Mouse (Mus musculus) CH12.LX (cell line): ENCODE measurements around the gene Asap2. TPM values are rescaled to one million over a fixed set of nuclear protein-coding genes. Genes with fewer than 3 reads are reported as not detected.

Experiments used
- DNase-seq: peaks from one replicate; pipeline ENCODE4 v3.0.0-alpha.2; 2013; ENCODE audit errors: extremely low read depth
- H3K27ac ChIP-seq: 2 replicates; pipeline ENCODE4 v1.5.1; 2012; ENCODE audit warnings: low read depth, mild to moderate bottlenecking, control low read depth, moderate library complexity; ENCODE audit not compliant: insufficient read depth
- H3K27me3 ChIP-seq: replicated peaks from 2 replicates; pipeline ENCODE3; 2012; ENCODE audit warnings: inconsistent platforms
- H3K36me3 ChIP-seq, 2 experiments: replicated peaks in 1 of 2; 2 replicates each; pipeline versions ENCODE3 to v1.6.1; 2012; ENCODE audit warnings: inconsistent platforms in 1 of 2, low read length in 1 of 2, mild to moderate bottlenecking in 1 of 2, mixed read lengths in 1 of 2, moderate library complexity in 1 of 2; ENCODE audit not compliant: control insufficient read depth in 1 of 2, insufficient read depth in 1 of 2
- H3K4me1 ChIP-seq, 2 experiments: 2 replicates each; pipeline ENCODE4 v1.6.1; 2012; ENCODE audit warnings: inconsistent platforms in 1 of 2, moderate library complexity in 1 of 2; ENCODE audit not compliant: insufficient read depth in 2 of 2, control insufficient read depth in 1 of 2
- H3K4me2 ChIP-seq: 2 replicates; pipeline ENCODE4 v1.6.1; 2012; ENCODE audit warnings: low read depth, mild to moderate bottlenecking, control low read depth; ENCODE audit not compliant: poor library complexity, insufficient read depth, severe bottlenecking
- H3K4me3 ChIP-seq, 3 experiments: fragments of 150-350 bp in 1 of 3; sonication (generic) in 1 of 3; replicated peaks in 1 of 3; 2 replicates each; pipeline versions ENCODE3 to v1.5.1; 2011 to 2012; ENCODE audit warnings: low read depth in 2 of 3, low read length in 2 of 3, mild to moderate bottlenecking in 2 of 3, moderate library complexity in 2 of 3, control low read depth in 1 of 3, improper control_type of control experiment in 1 of 3, inconsistent platforms in 1 of 3, mixed read lengths in 1 of 3; ENCODE audit not compliant: poor library complexity in 1 of 3
- H3K79me2 ChIP-seq: replicated peaks from 2 replicates; pipeline ENCODE4 v1.6.1; 2012; ENCODE audit warnings: mild to moderate bottlenecking, moderate library complexity; ENCODE audit not compliant: control insufficient read depth, poor library complexity, insufficient read depth, severe bottlenecking; ENCODE audit errors: extremely low read depth
- H3K9ac ChIP-seq: 2 replicates; pipeline ENCODE4 v1.6.1; 2012; ENCODE audit warnings: low read depth, mild to moderate bottlenecking, control low read depth, moderate library complexity; ENCODE audit not compliant: insufficient read depth
- H3K9me3 ChIP-seq: replicated peaks from 2 replicates; pipeline ENCODE3; 2012; ENCODE audit warnings: low read length, inconsistent platforms, mixed read lengths
- CHD1 ChIP-seq: IDR thresholded peaks from 2 replicates; pipeline ENCODE4 v1.6.1; 2012; ENCODE audit warnings: low read depth, low read length, improper control_type of control experiment, inconsistent platforms
- CHD2 ChIP-seq: IDR thresholded peaks from 2 replicates; pipeline ENCODE4 v1.6.1; 2011; ENCODE audit warnings: low read length, improper control_type of control experiment
- E2F4 ChIP-seq: IDR thresholded peaks from 2 replicates; pipeline ENCODE4 v1.6.1; 2011; ENCODE audit warnings: low read depth, low read length, improper control_type of control experiment; ENCODE audit not compliant: insufficient replicate concordance
- ELF1 ChIP-seq: IDR thresholded peaks from 2 replicates; pipeline ENCODE4 v1.6.1; 2014; ENCODE audit warnings: low read depth, mild to moderate bottlenecking, inconsistent platforms, low read length, improper control_type of control experiment
- IRF4 ChIP-seq: IDR thresholded peaks from 2 replicates; pipeline ENCODE4 v1.6.1; 2014; ENCODE audit warnings: low read depth, mild to moderate bottlenecking, inconsistent platforms, low read length, improper control_type of control experiment
- JUN ChIP-seq: IDR thresholded peaks from 2 replicates; pipeline ENCODE4 v1.6.1; 2011; ENCODE audit warnings: low read depth, mild to moderate bottlenecking, low read length, improper control_type of control experiment, moderate library complexity; ENCODE audit not compliant: insufficient read depth
- MAZ ChIP-seq: IDR thresholded peaks from 2 replicates; pipeline ENCODE4 v1.6.1; 2012; ENCODE audit warnings: low read depth, mild to moderate bottlenecking, inconsistent platforms, low read length, improper control_type of control experiment, moderate library complexity
- MEF2A ChIP-seq: IDR thresholded peaks from 2 replicates; pipeline ENCODE4 v1.6.1; 2014; ENCODE audit warnings: low read depth, mild to moderate bottlenecking, inconsistent platforms, low read length, improper control_type of control experiment, borderline replicate concordance
- MYC ChIP-seq: IDR thresholded peaks from 2 replicates; pipeline ENCODE4 v1.6.1; 2011; ENCODE audit warnings: low read depth, mild to moderate bottlenecking, improper control_type of control experiment, low read length
- NELFE ChIP-seq: IDR thresholded peaks from 2 replicates; pipeline ENCODE4 v1.6.1; 2011; ENCODE audit warnings: low read depth, low read length, improper control_type of control experiment
- POLR2A ChIP-seq: IDR thresholded peaks from 2 replicates; pipeline ENCODE4 v1.6.1; 2011; ENCODE audit warnings: low read depth, mild to moderate bottlenecking, improper control_type of control experiment, low read length
- SMC3 ChIP-seq: IDR thresholded peaks from 2 replicates; pipeline ENCODE4 v1.6.1; 2011; ENCODE audit warnings: low read depth, low read length, improper control_type of control experiment
- TBP ChIP-seq: conservative IDR thresholded peaks from 2 replicates; pipeline ENCODE4 v1.6.1; 2011; ENCODE audit warnings: low read depth, low read length, improper control_type of control experiment
- UBTF ChIP-seq: IDR thresholded peaks from 2 replicates; pipeline ENCODE4 v1.6.1; 2012; ENCODE audit warnings: low read depth, mild to moderate bottlenecking, inconsistent platforms, low read length, improper control_type of control experiment, moderate library complexity
- USF2 ChIP-seq: conservative IDR thresholded peaks from 2 replicates; pipeline ENCODE4 v1.6.1; 2011; ENCODE audit warnings: low read depth, low read length, improper control_type of control experiment
- ZC3H11A ChIP-seq: IDR thresholded peaks from 2 replicates; pipeline ENCODE4 v1.6.1; 2012; ENCODE audit warnings: low read depth, mild to moderate bottlenecking, inconsistent platforms, low read length, improper control_type of control experiment
- dilution Hi-C: fragments of 300-500 bp; cut with MboI; formaldehyde crosslinking; loops from 2 replicates; pipeline ENCODE4 v1.14.3; 2020; ENCODE audit warnings: low sequenced_read_pairs; ENCODE audit not compliant: extremely low pct_unique_long_range_greater_than_20kb, extremely low pct_ligation_motif_present
- in situ Hi-C: fragments of 300-500 bp; cut with MboI; formaldehyde crosslinking; loops from 3 replicates; pipeline ENCODE4 v1.14.3; 2019; ENCODE audit warnings: low sequenced_read_pairs, low pct_ligation_motif_present, low pct_unique_long_range_greater_than_20kb, mixed read lengths
- polyA plus RNA-seq: library from polyadenylated mRNA; unstranded; fragments of >175 nt; gene quantifications from 2 replicates; pipeline ENCODE4 v1.2.1, GENCODE M21; 2012; ENCODE audit warnings: low read depth; ENCODE audit not compliant: insufficient read length
- total RNA-seq, 2 experiments: library from RNA; depleted of rRNA; stranded (reverse); fragments of 300-350 nt in 1 of 2; fragments of >200 nt in 1 of 2; gene quantifications; 2 replicates each; pipeline ENCODE4 v1.2.3; 2012 to 2014

The Asap2 gene
- total and polyA plus RNA-seq, 3 experiments = 0.17 to 0.64 (median 0.17) TPM

GRCm38 (mm10) chr12:21305741-21306140, 315.5 kb downstream of the Asap2 start:
- Histone ChIP-seq H3K36me3 (peaks cover 79 to 95% of the 10 kb centered on the region in 2 experiments), H3K79me2 (no peaks in the 10 kb centered on the region; the same call in 1 of the 2 replicates), H3K9me3 (no peaks in the 10 kb centered on the region), H3K9ac (no peak overlapping the region), H3K4me2 (no peak overlapping the region), H3K27ac (no peak overlapping the region), H3K4me3 (no peak overlapping the region), H3K27me3 (no peaks in the 10 kb centered on the region), H3K4me1 (no peaks in the 10 kb centered on the region)
- TF ChIP-seq E2F4 = no peak
- DNase-seq = no peak
- in situ Hi-C loops (no loop called here), dilution Hi-C loops (no loop called here)

GRCm38 (mm10) chr12:21306721-21307120, 316.5 kb downstream of the Asap2 start:
- Histone ChIP-seq H3K79me2 (no peaks in the 10 kb centered on the region; the same call in 1 of the 2 replicates), H3K4me2 (no peak overlapping the region), H3K4me3 (no peak overlapping the region), H3K9me3 (no peaks in the 10 kb centered on the region), H3K27me3 (no peaks in the 10 kb centered on the region), H3K36me3 (peaks cover 78 to 97% of the 10 kb centered on the region in 2 experiments), H3K4me1 (no peaks in the 10 kb centered on the region), H3K9ac (no peak overlapping the region), H3K27ac (no peak overlapping the region)
- TF ChIP-seq NELFE (no peak), USF2 (no peak), MEF2A (no peak), JUN (no peak), CHD2 (no peak), ELF1 (no peak), CHD1 (no peak), MYC (no peak), IRF4 (no peak), MAZ (no peak)
- in situ Hi-C loops (no loop called here), dilution Hi-C loops (no loop called here)
- DNase-seq = no peak

- H3K4me3 ChIP-seq = no peak overlapping the region
- no peaks in the 10 kb centered on the region for H3K9me3 ChIP-seq
- dilution Hi-C loops = no loop called here
- no peak overlapping the region for H3K9ac ChIP-seq
- 0 out of 2 replicates have a peak, but pooled peaks cover 3% of the 10 kb centered on the region for H3K79me2 ChIP-seq
- no peak overlapping the region for H3K27ac ChIP-seq
- TF ChIP-seq UBTF (no peak), POLR2A (no peak), TBP (no peak), ZC3H11A (no peak), SMC3 (no peak), JUN (no peak)
- TF ChIP-seq, all 38 proteins: peak for 0
- Histone ChIP-seq H3K4me2 (no peak overlapping the region), H3K36me3 (peaks cover 56 to 84% of the 10 kb centered on the region in 2 experiments), H3K4me1 (peaks cover 0 to 7% of the 10 kb centered on the region in 2 experiments; a peak in 2 of 4 replicates), H3K27me3 (no peaks in the 10 kb centered on the region)
- in situ Hi-C loops = no loop called here
- no peak for DNase-seq
These were observed 321.9 kb downstream of the Asap2 start for GRCm38 (mm10) chr12:21312201-21312600.
